Mouse (Mus musculus): Measurements from ENCODE around the gene Fip1l1.

GRCm38 (mm10) chr5:74530785-74531184 lies 4.5 kb upstream of the Fip1l1 start:
- TF ChIP-seq CTCF (IDR thresholded peaks at IDR 0.05; ENCODE audit: control insufficient read depth, insufficient read depth, insufficient replicate concordance, low read depth, low read length) (0 out of 2 replicates have a peak, but pooled peaks have one; percentile 1), POLR2A (IDR thresholded peaks at IDR 0.05; ENCODE audit: control insufficient read depth, low read depth, low read length) (no peak)
